Mouse (Mus musculus) lung, postnatal 10 days (tissue): Measurements from ENCODE around the gene Ccn5.
A peak's percentile ranks its signal among the peaks of the same experiment; 100 is the strongest.

Experiments used
- DNase-seq: peaks from one replicate; pipeline ENCODE4 v3.0.0; 2021

Ccn5 gene

DNA sequence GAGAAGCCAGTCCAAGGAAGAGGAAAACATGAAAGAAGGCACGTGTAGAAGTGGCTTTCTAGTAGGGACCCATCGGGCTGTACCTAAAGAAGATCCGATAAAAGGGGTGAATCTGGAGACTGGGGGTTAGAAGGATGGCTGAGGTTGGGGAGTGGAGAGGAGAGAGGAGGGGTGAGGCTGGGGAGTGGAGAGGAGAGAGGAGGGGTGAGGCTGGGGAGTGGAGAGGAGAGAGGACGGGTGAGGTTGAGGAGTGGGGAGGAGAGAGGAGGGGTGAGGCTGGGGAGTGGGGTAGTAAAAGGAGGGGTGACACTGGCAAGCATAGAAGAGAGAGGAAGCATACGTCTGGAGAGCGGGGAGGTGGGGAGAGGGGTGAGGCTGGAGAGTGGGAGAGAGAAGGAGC, 36.6 kb downstream of the Ccn5 start:
- no peak for DNase-seq

DNA sequence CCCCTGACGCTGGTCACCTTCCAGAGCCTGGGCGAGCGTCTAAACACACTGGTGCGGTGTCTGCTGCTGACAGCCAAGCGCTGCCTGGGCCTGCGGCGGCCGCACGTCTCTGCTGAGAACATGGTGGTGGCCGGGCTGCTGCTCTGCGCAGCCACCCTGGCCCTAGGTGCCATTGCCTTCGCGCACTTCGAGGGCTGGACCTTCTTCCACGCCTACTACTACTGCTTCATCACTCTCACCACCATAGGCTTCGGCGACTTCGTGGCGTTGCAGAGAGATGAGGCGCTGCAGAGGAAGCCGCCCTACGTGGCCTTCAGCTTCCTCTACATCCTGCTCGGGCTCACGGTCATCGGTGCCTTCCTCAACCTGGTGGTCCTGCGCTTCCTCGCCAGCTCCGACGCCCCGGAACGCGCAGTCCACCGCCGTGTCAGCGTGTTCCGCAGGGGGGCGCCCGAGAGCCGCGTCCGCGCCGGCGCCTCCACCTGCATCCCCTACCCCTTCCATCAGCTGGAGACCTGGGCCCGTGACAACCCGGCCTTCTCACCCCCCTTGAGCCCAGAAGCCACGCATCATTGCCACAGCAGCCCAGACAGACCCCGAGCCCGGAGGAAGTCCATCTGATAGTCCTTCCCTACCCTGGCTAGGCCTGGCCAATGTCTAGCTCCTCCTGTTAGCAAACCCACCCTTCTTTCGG, 37.7 kb downstream of the Ccn5 start:
- no peak for DNase-seq

DNA sequence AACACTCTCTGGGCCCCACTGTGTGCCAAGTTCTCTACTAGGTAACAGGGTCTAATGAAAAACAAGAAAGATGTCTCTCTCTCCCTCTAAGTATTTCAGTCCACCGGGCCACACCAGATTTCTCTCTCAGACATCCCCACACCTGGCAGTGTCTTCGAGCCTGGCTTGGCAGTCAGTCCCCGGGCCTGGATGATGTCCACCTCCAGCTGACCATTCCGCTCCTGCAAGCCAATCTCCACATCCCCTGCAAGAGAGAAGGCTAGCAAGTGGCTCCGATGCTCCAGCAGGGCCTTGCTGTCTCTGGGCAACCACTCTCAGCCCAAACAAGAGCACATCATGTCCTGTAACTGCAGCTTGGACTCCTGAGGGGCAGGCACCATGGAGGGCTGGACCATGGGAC, 44.6 kb downstream of the Ccn5 start:
- no peak for DNase-seq

DNA sequence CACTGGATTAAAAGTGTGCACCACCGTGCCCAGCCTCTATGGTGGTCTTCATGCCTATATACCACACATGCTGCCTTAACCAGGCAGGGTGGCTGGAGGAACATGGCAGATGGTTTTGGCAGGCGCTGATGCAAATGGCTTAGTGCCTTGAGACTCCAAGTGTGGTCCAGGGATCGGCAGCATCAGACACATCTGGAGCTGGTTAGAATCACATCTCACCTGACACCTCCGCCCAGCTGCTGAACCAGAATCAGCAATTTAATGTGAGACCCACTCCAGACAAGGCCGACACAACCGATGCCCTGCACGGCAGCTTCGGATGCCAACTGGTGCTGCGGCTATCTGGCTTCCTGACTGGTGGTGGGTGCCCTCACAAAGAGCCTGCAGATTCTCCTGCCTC, 45.4 kb downstream of the Ccn5 start:
- DNase-seq = no peak

DNA sequence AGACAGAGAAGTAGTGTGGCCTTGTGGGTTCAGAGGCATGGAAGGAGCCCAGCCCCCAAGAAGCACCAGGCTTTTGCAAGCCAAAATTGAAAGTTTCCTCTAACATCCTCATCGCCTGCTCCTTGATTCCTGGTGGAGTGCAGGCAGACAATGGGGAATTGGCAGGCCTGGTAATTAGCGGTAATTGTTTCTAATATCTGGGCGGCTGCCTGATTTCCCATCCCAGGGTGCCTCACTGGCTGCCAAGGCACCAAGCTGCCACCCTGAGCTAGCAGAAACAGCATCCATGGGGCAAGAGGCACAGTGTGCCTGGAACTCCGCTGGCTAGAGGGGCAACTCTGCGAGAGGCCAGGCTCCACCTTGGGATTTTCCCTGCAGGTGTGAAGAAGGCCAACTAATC, 49.1 kb downstream of the Ccn5 start:
- no peak for DNase-seq

DNA sequence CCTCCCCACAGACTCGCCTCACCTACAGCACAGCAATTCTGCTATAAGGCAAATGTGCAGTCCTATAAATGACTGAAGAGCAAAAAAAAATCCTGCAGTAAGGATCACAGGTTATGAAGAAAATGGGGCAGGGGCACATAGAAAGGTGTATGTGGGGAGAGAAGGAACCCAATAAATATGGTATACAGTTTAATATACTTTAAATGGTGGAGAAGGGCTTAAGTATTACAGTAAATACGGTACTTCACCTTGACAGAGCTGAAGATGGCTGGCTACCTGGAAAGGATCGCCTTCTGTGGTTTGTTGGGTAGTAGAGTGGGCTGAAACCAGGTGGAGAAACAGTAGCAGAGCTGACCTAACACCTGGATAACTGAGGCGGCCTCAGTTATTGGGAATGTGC, 50.6 kb downstream of the Ccn5 start:
- no peak for DNase-seq

DNA sequence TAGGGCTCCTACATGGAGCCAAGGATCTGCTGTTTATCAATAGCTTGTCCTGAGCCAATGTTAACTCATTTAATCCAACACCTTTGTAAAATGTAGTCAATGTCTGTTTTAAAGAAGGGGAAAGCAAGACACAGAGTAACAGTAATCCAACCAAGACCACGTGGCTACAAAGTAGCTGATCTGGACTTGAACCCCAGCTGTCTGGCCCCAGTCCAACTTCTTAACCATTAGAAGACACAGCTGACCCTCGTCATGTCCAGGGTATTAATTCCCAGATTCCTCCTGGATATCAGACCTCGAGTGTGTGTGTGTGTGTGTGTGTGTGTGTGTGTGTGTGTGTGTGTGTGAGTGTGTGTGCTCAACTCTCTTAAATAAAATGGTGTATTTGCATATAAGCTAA, 51.2 kb downstream of the Ccn5 start:
- DNase-seq = no peak

DNA sequence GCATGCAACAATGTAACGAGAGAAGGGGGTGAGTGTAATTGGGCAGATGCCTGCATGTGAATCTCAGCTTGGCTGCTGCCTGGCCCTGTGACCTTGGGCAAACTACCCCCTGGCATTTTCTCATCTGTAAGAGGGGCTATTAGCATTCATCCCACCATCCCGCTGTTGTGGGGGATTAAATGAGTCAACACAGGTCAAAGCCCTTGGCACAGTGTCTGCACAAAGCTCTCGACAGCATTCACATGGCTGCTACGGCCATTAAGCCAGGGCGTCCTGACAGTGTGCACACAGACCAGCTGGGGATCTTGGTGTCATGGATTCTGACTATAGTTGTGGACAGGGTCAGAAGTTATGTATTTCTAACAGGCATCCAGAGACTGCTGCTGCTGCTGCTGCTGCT, 54.2 kb downstream of the Ccn5 start:
- no peak for DNase-seq

DNA sequence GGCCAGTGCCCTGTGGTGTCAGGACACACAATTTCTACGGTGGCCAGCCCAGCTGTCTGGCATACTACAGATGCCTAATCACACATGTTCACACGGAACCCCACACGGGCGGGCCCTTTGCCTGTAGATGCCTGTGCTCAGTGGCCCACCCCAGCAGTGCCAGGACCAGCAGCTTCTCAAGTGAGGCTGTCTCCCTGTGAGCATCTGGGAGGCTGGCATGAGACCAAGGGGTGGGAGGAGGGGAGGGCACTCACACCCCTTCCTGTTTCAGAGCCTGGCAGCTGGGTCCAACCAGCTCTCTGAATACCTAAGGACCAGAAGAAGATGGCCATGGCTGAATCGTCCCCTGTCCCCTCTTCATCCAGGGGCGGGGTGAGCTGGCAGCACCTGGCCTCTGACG, 54.8 kb downstream of the Ccn5 start:
- peak; percentile 51 for DNase-seq

DNA sequence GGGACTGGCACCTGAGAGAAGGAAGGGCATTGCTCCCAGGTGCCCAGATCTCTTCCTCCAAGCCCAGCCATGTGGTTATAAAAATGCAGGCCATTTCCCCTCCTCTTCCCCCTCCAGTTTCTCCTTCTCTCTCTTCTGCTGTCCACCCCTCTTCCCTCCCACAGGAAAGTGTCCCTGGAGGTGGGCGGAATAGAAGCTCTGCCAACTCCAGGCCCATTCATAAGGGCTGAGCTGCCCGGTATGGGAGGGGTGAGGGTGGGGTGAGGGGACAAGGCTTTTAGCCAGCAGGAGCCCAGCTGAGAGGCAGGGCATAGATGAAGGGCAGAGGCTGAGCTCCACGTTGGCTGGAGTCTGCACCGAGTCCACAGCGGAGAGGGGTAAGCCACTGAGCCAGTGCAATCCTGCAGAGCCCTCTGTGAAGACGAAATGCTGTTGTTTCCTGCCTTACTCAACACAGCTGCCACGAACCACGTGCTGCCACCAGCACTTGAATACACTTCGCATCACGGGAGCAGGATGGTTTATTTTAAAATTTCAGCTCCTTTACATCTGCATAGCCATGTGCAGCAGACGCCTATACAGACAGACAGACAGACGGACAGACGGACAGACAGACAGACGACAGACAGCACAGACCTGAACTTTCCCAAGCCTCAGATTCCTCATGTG, 56.3 kb downstream of the Ccn5 start:
- DNase-seq = no peak

DNA sequence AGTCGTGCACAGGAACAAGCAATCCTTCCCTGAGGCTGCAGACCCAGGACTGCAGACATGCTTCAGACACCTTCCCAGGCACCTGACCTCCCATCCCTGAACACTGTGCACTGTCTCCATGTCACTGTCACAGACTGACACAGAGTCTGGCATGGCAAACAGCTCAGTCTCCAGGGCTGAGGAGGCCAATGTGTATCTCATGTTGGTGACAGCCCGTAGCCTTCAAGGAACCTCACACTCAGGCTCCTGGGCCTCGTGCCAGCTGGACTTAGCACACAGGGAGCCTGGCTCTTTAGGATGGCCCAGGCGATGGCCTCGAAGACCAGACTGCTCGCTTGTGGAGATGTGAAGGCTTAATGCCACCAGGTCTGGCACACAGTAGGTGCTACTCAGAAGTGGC, 60.2 kb downstream of the Ccn5 start:
- peak; percentile 85 for DNase-seq
